Mouse (Mus musculus): Measurements from ENCODE around the gene Imp4. TPM values are rescaled to one million over a fixed set of nuclear protein-coding genes. Genes with fewer than 3 reads are reported as not detected.
A peak's percentile ranks its signal among the peaks of the same experiment; 100 is the strongest.

Gene Imp4
- polyA plus RNA-seq, 1 experiment from 2014 or later: 90.3 TPM

- ATAC-seq (ENCODE audit: low FRiP score) (no peak), DNase-seq (ENCODE audit: low spot score, missing footprints) (no peak)
- WGBS: 93% methylated on average over 6 of the region's 6 CpGs
- Histone ChIP-seq H3K27me3 (ENCODE audit: control insufficient read depth, insufficient read depth, low read length) (no peaks in the 10 kb centered on the region), H3K4me2 (no peak overlapping the region), H3K9ac (ENCODE audit: low read length) (no peak overlapping the region), H3K9me3 (ENCODE audit: control insufficient read depth, low read length) (no peaks in the 10 kb centered on the region), H3K36me3 (ENCODE audit: control insufficient read depth, insufficient read depth, low read length) (peaks cover 23% of the 10 kb centered on the region), H3K4me1 (ENCODE audit: control insufficient read depth, insufficient read depth, low read length) (peaks cover 10% of the 10 kb centered on the region), H3K27ac (ENCODE audit: low read depth, low read length) (no peak overlapping the region), H3K4me3 (ENCODE audit: low read depth, low read length) (no peak overlapping the region)
Observed at GRCm38 (mm10) chr1:34443124-34443523, 3.5 kb downstream of the Imp4 start.

- Histone ChIP-seq H3K9me3 (ENCODE audit: control insufficient read depth, low read length) (no peaks in the 10 kb centered on the region), H3K36me3 (ENCODE audit: control insufficient read depth, insufficient read depth, low read length) (no peaks in the 10 kb centered on the region), H3K27me3 (ENCODE audit: control insufficient read depth, insufficient read depth, low read length) (peaks cover 28% of the 10 kb centered on the region), H3K4me2 (no peak overlapping the region), H3K9ac (ENCODE audit: low read length) (no peak overlapping the region), H3K27ac (ENCODE audit: low read depth, low read length) (no peak overlapping the region), H3K4me3 (ENCODE audit: low read depth, low read length) (no peak overlapping the region), H3K4me1 (ENCODE audit: control insufficient read depth, insufficient read depth, low read length) (peaks cover 3% of the 10 kb centered on the region)
- 30% methylated on average over 8 of the region's 8 CpGs for WGBS
- ATAC-seq (ENCODE audit: low FRiP score): no peak
- no peak for DNase-seq (ENCODE audit: low spot score, missing footprints)
Observed at GRCm38 (mm10) chr1:34458431-34458830, 18.8 kb downstream of the Imp4 start.

GRCm38 (mm10) chr1:34459284-34460060 is 19.8 kb downstream of the Imp4 start, which contains the start of gene Ptpn18:
Gene Ptpn18 (plus strand): TSS chr1:34459762.
- Histone ChIP-seq H3K9ac (ENCODE audit: low read length) (peak within 1 kb of the TSS; percentile 60), H3K4me2 (peak within 1 kb of the TSS; percentile 86), H3K36me3 (ENCODE audit: control insufficient read depth, insufficient read depth, low read length) (no peaks in the 10 kb centered on the region), H3K9me3 (ENCODE audit: control insufficient read depth, low read length) (no peaks in the 10 kb centered on the region), H3K4me3 (ENCODE audit: low read depth, low read length) (peak within 1 kb of the TSS; percentile 47), H3K27me3 (ENCODE audit: control insufficient read depth, insufficient read depth, low read length) (peaks cover 28% of the 10 kb centered on the region), H3K4me1 (ENCODE audit: control insufficient read depth, insufficient read depth, low read length) (peaks cover 3% of the 10 kb centered on the region), H3K27ac (ENCODE audit: low read depth, low read length) (no peak within 1 kb of the TSS)
- peak; percentile 100 for DNase-seq (ENCODE audit: low spot score, missing footprints)
- under 1% methylated on average over 48 of the region's 48 CpGs for WGBS
- ATAC-seq (ENCODE audit: low FRiP score): peak; percentile 96

GRCm38 (mm10) chr1:34460061-34460441 is 20.4 kb downstream of the Imp4 start:
- H3K4me1 ChIP-seq (ENCODE audit: control insufficient read depth, insufficient read depth, low read length): peaks cover 3% of the 10 kb centered on the region
- WGBS: 4% methylated on average over 15 of the region's 15 CpGs
- DNase-seq (ENCODE audit: low spot score, missing footprints): no peak
- H3K27me3 ChIP-seq (ENCODE audit: control insufficient read depth, insufficient read depth, low read length): peaks cover 28% of the 10 kb centered on the region
- ATAC-seq (ENCODE audit: low FRiP score): no peak
- H3K27ac ChIP-seq (ENCODE audit: low read depth, low read length): no peak overlapping the region
- peak overlapping the region; percentile 86 for H3K4me2 ChIP-seq
- H3K9ac ChIP-seq (ENCODE audit: low read length): peak overlapping the region; percentile 60
- H3K4me3 ChIP-seq (ENCODE audit: low read depth, low read length): peak overlapping the region; percentile 47
- H3K9me3 ChIP-seq (ENCODE audit: control insufficient read depth, low read length): no peaks in the 10 kb centered on the region
- no peaks in the 10 kb centered on the region for H3K36me3 ChIP-seq (ENCODE audit: control insufficient read depth, insufficient read depth, low read length)

- H3K9me3 ChIP-seq (ENCODE audit: control insufficient read depth, low read length): no peaks in the 10 kb centered on the region
- H3K4me3 ChIP-seq (ENCODE audit: low read depth, low read length): no peak overlapping the region
- no peak overlapping the region for H3K27ac ChIP-seq (ENCODE audit: low read depth, low read length)
- DNase-seq (ENCODE audit: low spot score, missing footprints) (peak; percentile 94), ATAC-seq (ENCODE audit: low FRiP score) (no peak)
- H3K9ac ChIP-seq (ENCODE audit: low read length): no peak overlapping the region
- H3K27me3 ChIP-seq (ENCODE audit: control insufficient read depth, insufficient read depth, low read length): peaks cover 25% of the 10 kb centered on the region
- H3K4me1 ChIP-seq (ENCODE audit: control insufficient read depth, insufficient read depth, low read length): peaks cover 6% of the 10 kb centered on the region
- no peak overlapping the region for H3K4me2 ChIP-seq
- H3K36me3 ChIP-seq (ENCODE audit: control insufficient read depth, insufficient read depth, low read length): no peaks in the 10 kb centered on the region
- WGBS: 18% methylated on average over 7 of the region's 7 CpGs
Observed at GRCm38 (mm10) chr1:34462766-34463165, 23.1 kb downstream of the Imp4 start.

GRCm38 (mm10) chr1:34464310-34464817 is 24.7 kb downstream of the Imp4 start:
- no peak for ATAC-seq (ENCODE audit: low FRiP score)
- no peaks in the 10 kb centered on the region for H3K36me3 ChIP-seq (ENCODE audit: control insufficient read depth, insufficient read depth, low read length)

GRCm38 (mm10) chr1:34465445-34465844 is 25.8 kb downstream of the Imp4 start:
- Histone ChIP-seq H3K27me3 (ENCODE audit: control insufficient read depth, insufficient read depth, low read length) (peaks cover 5% of the 10 kb centered on the region; the same call in 1 of the 2 replicates), H3K4me2 (no peak overlapping the region), H3K4me1 (ENCODE audit: control insufficient read depth, insufficient read depth, low read length) (peaks cover 4% of the 10 kb centered on the region; the same call in 1 of the 2 replicates), H3K27ac (ENCODE audit: low read depth, low read length) (no peak overlapping the region), H3K9ac (ENCODE audit: low read length) (no peak overlapping the region), H3K4me3 (ENCODE audit: low read depth, low read length) (no peak overlapping the region), H3K9me3 (ENCODE audit: control insufficient read depth, low read length) (no peaks in the 10 kb centered on the region), H3K36me3 (ENCODE audit: control insufficient read depth, insufficient read depth, low read length) (no peaks in the 10 kb centered on the region)
- 80% methylated on average over 6 of the region's 6 CpGs for WGBS
- ATAC-seq (ENCODE audit: low FRiP score): no peak
- no peak for DNase-seq (ENCODE audit: low spot score, missing footprints)

More at GRCm38 (mm10) chr1:34464310-34464817, 24.7 kb downstream of the Imp4 start:
- Histone ChIP-seq H3K4me3 (ENCODE audit: low read depth, low read length) (no peak overlapping the region), H3K9me3 (ENCODE audit: control insufficient read depth, low read length) (no peaks in the 10 kb centered on the region), H3K4me2 (no peak overlapping the region), H3K4me1 (ENCODE audit: control insufficient read depth, insufficient read depth, low read length) (peaks cover 7% of the 10 kb centered on the region), H3K9ac (ENCODE audit: low read length) (no peak overlapping the region), H3K27me3 (ENCODE audit: control insufficient read depth, insufficient read depth, low read length) (peaks cover 11% of the 10 kb centered on the region), H3K27ac (ENCODE audit: low read depth, low read length) (no peak overlapping the region)
- 89% methylated on average over 8 of the region's 8 CpGs for WGBS
- DNase-seq (ENCODE audit: low spot score, missing footprints): no peak

GRCm38 (mm10) chr1:34468051-34468450 is 28.4 kb downstream of the Imp4 start:
- ATAC-seq (ENCODE audit: low FRiP score): no peak
- Histone ChIP-seq H3K4me1 (ENCODE audit: control insufficient read depth, insufficient read depth, low read length) (peaks cover 10% of the 10 kb centered on the region), H3K27ac (ENCODE audit: low read depth, low read length) (no peak overlapping the region), H3K4me3 (ENCODE audit: low read depth, low read length) (no peak overlapping the region), H3K4me2 (no peak overlapping the region), H3K9me3 (ENCODE audit: control insufficient read depth, low read length) (no peaks in the 10 kb centered on the region), H3K27me3 (ENCODE audit: control insufficient read depth, insufficient read depth, low read length) (peaks cover 14% of the 10 kb centered on the region), H3K36me3 (ENCODE audit: control insufficient read depth, insufficient read depth, low read length) (no peaks in the 10 kb centered on the region), H3K9ac (ENCODE audit: low read length) (no peak overlapping the region)
- WGBS: 63% methylated on average over 3 of the region's 3 CpGs
- no peak for DNase-seq (ENCODE audit: low spot score, missing footprints)

- 66% methylated on average over 4 of the region's 4 CpGs for WGBS
Observed at GRCm38 (mm10) chr1:34468500-34468899, 28.8 kb downstream of the Imp4 start.

More at GRCm38 (mm10) chr1:34468500-34468899, 28.8 kb downstream of the Imp4 start:
- Histone ChIP-seq H3K27me3 (ENCODE audit: control insufficient read depth, insufficient read depth, low read length) (peaks cover 17% of the 10 kb centered on the region), H3K9me3 (ENCODE audit: control insufficient read depth, low read length) (no peaks in the 10 kb centered on the region), H3K36me3 (ENCODE audit: control insufficient read depth, insufficient read depth, low read length) (no peaks in the 10 kb centered on the region), H3K9ac (ENCODE audit: low read length) (no peak overlapping the region), H3K4me3 (ENCODE audit: low read depth, low read length) (no peak overlapping the region), H3K27ac (ENCODE audit: low read depth, low read length) (no peak overlapping the region), H3K4me1 (ENCODE audit: control insufficient read depth, insufficient read depth, low read length) (peaks cover 11% of the 10 kb centered on the region), H3K4me2 (no peak overlapping the region)
- DNase-seq (ENCODE audit: low spot score, missing footprints) (no peak), ATAC-seq (ENCODE audit: low FRiP score) (no peak)
